Mouse (Mus musculus) embryo, embryonic 9.5 days (tissue): ENCODE data around the gene Rbfox1.

Experiments used
- DNase-seq: peaks from one replicate; pipeline ENCODE4 v3.0.0-alpha.2; 2017; ENCODE audit errors: extremely low spot score

The Rbfox1 gene

DNA sequence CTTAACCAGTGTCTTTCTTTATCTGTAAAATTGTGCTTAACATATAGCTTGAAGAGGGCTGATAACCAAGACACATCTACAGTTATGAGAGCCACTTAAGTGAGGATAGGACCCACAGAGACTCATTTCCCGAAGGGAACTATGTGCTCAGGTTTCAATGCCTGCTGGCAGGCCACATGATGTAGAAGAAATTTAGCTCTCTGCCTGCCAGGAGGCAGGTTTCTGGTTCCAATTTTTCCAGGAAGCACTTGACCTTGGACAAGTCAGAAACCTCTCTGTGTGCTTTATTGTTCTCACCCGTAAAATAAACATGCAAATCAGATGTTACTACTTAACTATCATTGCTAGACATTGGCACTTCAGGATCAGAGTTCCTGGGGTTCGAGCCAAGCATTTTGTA is 1033.5 kb downstream of the Rbfox1 start:
- no peak for DNase-seq

DNA sequence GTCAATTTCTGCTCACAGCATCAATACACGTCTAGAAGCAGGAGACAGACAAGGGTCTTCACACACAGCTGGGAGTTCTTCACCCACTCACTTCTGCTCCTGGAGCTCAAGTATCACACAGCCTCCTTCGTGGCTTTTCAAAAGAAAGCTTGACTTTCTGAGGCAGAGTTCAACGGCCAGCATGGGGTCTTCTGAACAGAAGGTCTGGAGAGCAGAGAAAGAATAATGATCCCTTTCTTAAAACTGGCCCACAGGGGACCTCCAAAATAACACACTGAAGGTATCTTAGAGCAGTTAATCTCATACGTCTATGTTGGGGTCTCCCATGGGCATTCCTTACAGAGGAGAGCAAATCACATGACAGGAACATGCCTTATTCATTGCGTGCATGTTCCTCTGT is 1034.5 kb downstream of the Rbfox1 start:
- no peak for DNase-seq

DNA sequence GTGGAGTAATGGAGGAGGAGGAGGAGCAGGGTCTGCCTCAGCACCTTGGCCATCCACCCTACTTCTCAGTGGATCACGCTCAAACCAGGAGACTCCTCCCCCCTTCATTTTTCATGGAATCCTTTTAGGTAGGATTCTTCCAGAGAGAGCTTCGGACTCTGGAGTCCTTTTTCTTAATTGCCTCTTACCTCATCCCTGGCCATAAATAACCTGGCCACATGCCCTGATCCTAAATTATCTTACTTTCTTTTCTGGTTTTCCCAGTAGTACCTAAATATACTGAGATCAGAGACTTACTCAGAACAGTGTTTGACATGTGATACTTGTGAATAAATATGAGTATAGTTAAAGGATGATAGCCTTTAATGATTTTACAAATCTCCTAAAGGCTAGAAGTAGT is 1042.5 kb downstream of the Rbfox1 start:
- DNase-seq: no peak

DNA sequence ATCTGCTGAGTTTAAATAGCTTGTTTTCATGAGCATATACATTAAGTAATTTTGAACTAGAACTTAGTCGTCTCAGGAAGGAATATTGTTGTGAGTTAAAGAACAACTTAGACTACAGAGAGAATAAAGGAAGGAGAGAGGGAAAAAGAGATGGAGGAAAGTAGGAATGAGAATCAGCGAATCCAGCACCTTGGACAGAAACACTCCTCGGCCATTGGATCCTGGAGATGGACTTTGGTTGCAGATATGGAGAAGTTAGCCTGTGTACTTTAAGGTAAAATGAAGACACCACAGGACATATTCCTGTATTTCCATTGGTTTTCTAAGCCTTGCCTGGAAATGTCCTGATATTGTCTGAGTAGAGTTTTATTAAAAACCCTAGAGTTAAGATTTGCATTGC is 1045.6 kb downstream of the Rbfox1 start:
- no peak for DNase-seq

DNA sequence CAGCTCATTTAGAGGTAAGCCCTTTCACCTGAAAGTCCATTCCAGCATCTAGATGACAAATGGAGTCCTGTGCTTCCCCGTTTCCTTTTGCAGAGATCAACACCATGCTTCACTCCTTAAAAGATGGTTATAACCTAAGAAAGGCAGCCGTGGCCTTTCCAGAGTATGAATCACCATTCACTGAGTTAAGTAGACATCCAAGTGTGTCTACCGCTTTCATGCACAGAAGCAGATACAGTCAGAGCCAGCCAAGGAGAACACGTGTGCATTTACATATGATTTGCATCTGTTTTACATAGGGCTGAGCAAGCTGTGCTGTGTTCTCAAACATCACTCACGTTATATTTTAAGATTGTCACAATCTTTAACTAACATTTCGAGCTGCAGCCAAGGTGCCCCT is 1061.0 kb downstream of the Rbfox1 start:
- no peak for DNase-seq

DNA sequence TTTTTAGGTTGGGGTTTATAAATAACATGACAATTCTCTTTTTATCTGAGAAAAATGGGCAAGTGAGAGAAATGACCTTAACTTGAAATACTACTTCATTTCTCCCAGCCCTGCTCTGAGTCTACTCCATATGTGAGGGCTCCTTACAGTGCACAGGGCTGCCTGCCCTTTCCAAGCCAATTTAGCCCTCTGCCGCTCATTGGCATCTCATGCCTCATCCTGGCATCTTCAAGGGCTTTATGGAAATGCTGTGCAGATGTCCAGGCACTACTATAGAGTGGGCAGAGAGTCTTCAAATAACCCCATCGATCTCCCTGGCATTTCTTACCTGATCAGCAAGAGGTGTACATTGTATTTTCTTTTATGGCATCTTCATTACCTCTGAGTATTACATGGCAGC is 1064.5 kb downstream of the Rbfox1 start:
- DNase-seq: no peak

DNA sequence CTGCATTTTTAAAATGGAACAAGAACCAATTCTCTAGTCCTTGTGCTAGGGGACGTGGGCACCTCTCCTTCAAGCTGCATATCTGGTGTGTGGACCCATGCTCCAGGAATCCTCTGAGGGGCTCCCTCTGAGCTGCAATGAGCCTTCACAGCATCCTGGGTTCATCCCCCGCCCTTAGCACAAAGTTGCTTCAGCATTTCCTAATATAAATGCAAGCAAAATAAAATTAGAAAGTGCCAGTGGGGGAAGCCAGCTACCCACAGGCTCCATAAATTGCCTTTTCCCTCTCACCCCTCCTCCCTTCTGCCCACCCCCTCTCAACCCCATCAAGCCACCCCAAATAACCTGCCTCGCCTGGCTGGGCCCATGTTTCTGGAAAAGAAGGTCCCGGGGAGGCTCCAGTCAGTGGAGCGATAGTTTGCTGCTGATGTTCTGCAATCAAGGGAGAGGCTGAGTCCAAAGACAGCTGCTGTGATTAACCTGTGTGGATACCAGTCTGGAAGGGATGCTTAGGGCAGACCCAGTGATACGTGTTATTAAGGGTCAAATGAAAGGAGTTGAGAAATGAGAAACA is 1070.0 kb downstream of the Rbfox1 start:
- no peak for DNase-seq

DNA sequence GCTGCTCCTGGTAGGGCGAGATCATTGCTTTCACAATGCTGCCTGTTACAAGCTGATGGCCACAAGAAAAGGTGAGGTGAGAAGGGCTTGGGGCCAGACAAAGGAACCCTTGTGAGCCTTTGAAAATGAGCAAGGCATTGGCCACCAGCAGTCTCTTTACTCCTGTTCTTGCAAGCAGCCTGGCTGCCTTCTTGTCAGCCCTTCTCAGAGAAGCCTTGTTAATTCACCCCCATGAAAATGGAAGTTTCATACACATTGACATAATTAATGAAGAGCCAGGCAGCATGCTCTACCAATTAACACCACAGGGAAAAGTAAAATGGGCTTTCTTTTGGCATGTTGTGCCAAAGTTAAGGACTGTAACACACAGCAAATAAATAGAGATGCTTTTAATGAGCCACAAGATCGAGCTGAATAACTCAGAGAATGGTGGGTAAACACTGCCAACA is 1076.8 kb downstream of the Rbfox1 start:
- no peak for DNase-seq

DNA sequence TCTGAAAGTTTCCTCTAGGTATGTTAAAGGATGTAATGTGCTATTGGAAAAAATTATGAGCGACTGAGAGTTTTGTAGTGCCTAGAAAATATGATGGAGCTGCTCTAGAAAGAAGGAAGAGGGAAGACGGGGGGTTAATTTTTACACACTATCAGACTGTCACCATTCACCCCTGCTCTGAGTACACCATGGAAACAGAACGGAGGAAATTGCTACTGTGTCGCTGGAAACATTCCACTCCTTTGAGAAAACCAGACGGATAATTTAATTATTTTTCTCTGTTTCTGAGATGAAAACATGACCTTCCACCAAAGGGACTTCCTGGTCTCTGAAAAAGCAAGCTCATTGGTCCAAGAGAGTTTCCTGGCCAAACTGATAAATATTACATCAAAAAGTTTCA is 1077.4 kb downstream of the Rbfox1 start:
- DNase-seq: no peak

DNA sequence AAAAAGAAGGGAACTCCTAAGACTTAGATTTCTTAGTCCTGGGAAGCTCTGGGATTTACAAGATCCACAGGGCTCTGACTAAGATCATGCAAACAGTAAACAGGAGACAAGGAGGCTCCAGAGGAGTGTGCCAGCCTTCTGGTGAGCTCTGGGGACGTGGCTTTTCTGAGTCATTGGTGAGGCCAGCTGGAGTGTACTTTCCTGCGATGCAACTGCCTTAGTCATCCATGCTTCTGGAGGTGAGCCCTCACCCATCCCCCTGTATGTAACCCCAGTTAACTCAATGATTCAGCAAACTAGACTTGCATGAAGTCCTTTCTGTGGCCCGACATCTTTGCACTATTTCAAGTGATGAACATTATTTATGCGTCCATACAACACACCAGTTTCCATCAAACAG is 1078.4 kb downstream of the Rbfox1 start:
- DNase-seq: no peak

DNA sequence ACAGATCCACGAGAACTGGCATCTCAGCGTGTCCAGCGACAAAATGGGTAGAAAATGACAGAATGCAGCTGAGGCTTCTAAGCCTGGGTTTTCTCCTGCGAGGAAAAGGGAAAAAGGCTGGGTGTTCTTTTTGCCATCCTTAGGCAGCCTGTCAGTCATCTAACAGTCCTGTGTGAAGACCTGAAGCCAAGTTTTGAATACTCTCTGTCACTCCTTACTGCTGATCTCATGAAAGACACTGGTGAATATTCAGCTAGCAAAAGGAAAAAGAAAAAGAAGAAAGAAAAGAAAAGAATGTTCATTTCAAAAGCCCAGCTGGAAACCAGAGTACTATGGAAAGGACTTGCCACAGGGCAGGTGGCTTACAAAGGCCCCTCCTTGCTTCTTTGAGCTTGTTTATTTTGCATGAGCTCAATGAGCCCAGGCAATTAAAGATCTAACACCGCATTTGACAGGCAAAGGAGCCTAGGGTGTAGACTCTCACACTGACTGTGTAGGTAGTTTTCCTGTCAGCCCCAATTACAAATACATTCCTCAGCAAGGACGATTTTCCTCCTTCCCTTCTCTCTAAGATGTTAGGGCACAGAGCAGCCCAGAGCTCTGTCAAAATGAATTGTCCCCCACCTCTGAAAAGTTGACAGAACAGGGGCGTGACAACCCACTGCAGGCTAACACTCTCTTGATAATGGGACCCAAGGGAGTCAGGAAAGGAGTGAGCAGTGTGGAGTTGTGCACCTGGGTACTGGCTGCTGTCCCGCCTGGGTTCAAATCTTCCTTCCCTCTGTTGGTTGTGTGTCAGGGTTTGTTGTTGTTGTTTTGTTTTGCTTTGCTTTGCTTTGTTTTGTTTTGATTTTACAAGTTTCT is 1079.8 kb downstream of the Rbfox1 start:
- DNase-seq: peak; percentile 1

DNA sequence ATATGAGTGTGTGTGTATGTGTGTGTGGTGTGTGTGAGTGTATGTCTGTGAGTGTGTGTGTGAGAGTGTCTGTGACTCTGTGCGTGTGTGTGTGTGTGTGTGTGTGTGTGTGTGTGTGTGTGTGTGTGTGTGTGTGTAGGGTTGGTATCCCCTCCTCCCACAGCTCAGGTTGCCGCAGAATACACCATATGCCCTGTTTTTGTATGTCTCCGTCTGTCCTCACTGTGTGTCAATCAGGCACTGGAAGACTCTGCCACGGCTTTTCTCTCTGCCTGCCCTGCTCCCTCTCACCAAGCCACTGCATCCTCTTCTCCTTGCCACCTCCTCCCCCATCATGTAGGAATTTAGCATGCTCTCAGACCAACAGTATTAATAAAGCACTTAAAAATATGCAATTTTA is 1084.8 kb downstream of the Rbfox1 start:
- DNase-seq: no peak

DNA sequence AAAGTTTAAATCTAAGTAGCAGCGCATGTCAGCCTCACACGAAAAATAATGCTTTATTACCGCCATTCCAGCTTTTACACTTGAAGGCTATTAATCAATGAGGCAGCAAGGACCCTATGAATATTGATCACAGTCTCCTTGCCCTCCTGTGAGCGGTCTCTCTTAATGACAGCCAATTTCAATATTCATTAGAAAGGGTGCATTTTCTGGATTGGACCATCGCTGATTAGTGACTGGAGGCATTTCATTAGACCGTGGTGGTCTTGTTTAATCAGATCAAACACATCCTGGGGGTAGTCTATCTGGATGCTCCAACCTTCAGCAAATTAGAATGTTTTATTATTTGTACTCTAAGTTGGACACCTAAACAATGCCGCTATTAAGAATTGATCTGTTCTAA is 1091.2 kb downstream of the Rbfox1 start:
- no peak for DNase-seq

DNA sequence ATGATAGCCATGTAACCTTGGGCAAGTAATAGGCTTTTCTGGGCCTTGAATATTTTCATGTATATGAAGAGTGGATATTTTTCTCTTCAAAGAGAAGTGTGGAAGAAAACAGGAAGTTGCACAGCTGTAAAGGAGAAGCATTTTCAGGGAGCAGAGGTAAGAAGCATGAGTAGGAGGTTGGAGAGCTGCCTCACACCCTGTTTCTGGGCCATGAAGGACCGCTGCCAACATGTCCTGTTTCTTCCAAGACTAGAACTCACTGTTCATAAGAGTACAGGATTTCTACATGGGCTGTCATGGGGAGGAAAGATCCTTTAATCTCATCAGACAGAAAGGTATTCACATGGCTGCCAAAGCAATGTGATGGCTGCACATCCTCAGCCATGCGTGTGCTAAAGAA is 1098.8 kb downstream of the Rbfox1 start:
- no peak for DNase-seq

DNA sequence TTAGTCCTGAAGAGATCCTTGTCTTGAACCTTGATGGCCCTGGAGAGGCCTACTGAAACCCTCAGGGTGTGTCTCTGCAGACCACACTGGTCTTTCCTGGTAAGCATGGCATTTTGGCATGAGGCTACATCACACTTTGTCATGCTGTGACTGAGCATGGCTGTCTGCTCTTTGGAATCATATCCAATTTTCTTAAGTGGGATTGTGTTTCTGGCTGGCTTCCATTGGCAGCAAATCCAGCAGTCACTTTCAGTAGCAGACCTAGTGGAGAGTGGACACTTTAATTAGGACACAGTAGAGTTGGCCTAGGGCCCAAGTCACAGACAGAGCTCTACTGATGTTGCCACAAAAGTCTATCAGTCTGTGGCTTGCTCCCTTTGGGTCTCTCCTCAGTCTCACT is 1100.9 kb downstream of the Rbfox1 start:
- no peak for DNase-seq

DNA sequence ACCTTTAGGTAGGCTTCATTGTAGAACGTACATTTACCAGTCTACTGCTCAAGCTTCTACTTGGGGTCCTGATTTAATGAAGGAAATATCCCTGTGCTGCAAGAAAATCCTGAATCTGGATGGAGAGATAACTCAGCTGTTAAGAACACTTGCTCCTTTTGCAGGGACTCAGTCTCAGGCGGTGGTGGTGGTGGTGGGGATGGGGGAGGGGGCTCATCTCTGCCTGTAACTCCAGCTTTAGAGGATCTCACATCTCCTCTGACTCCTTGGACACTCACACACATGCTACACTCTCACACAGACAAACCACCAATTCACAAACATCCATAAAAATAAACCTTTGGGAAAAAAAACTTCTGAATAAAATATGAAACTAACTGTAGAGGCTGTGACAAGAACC is 1101.3 kb downstream of the Rbfox1 start:
- DNase-seq: no peak

DNA sequence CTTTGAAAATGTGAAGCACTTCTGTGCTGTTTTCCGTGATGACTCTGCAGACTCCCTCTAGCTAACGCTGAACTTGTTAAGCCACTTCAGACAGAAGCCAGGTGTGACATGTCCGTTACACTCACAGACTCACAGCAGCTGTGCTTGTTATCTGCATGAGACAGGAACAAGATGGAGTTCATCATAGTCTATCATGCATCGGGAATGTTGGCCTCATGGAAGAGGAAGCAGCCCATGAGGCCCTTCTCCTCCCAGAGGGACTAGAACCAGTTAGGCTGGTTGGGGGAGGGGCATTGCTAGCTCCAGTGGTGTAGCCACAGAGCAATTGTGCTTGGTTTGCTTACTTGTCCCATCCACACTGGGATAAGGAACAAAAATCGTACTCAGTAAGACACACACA is 1107.1 kb downstream of the Rbfox1 start:
- no peak for DNase-seq

DNA sequence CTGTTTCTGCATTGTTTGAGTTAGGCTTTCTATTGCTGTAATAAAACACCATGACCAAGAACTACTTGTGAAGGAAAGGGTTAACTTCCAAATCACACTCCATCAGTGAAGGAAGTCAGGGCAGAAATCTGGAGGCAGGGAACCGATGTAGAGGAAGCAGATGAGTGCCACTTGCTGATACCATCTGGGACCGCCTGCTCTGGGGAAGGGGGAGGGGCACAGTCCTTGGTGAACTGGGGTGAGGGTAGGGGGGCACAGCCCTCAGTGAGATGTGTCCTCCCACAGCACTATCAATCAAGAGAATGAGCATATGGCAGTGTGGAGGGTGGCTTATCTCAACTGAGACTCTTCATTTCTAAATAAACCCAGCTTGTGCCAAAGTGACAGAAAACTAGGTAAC is 1108.0 kb downstream of the Rbfox1 start:
- no peak for DNase-seq

DNA sequence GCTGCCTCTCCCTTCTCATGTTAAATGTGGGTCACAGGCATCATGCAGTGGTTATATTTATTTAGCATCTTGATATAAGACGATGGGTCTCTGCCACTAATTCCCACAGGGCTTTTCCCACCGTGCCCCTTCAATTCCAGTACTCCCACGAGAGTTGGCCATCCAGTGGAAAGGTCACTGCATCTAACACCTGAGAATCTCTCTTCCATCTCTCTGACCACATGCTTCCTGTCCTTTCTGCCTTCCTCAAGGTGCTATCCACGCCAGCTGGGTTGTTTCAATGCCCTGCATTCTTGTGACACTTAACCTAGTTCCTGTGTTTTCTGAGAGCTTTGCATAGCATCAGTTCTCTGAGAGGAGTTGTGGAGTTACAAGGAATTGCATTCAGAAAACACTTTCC is 1112.0 kb downstream of the Rbfox1 start:
- no peak for DNase-seq

DNA sequence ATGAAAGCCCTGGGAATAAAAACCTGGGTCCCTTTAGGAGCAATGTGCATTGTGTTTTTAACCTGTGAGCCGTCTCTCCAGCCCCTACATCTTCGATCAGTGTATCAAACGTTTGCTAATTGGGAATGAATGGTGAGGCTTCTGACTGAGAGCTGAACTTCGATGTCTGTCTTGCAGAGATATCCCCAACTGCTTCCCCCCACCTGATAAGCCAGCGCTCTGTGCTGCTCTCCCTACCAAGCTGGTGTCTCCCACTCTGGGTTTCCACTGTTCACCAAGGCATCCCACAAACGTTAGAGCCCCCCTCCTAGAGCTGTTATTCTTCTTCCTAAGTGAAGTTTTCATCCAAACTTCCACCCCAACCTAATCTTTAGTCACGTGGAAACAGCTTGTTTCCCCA is 1112.7 kb downstream of the Rbfox1 start:
- DNase-seq: no peak

DNA sequence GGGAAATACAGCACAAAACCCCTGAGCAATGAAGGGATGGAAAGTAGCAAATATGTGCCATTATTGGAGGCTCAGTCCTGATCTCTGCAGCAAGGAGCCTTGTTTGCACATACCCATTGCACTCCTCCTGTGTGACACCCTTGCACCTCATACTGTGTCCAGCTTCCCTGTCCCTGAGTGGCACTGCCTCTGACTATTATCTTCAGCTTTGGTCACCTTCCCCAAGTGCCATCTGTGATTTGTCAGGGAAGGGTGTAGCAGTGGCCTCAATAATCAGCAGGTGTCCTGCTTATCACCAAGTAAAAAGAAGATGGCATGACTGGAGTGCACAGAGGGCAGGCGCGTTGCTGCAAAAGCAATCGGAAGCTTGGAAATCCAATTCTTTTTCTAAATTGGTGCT is 1119.4 kb downstream of the Rbfox1 start:
- DNase-seq: no peak

DNA sequence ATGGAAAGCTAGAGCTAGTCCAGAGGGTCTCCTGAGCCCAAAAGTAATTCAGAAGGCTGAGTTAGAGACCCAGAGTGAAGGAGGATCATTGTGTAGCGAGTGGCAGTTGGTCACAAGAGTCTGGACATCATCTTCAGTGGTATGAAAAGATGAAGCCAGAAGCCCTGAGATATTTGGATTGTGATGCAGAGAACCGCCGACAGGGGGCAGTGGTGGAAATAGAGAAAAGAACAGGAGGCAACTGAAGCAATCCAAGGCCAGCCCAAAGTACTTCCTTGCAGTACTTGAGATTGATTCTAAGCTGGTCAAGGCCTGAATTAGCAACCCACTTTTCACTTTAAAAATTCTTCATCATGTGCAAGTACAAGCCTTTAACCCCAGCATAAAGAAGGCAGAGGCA is 1120.3 kb downstream of the Rbfox1 start:
- DNase-seq: peak; percentile 44

DNA sequence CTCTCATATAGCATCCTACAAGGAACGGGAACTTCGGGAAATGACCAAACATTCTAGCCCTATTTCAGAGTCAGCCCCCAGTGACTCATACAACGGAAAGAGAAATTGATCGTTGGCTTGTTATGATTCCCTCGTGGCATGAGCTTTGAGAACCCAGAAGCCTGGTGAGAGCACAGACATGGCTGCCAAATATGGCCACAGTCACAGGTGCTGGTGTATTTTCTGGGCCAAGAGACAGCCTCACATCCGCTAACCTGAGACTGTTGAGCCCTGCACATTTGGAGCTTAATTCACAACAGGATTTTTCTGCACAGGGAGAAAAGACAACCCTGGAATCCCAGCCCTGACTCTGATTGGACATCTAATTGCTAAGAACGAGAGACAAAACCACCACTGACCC is 1132.2 kb downstream of the Rbfox1 start:
- DNase-seq: no peak

DNA sequence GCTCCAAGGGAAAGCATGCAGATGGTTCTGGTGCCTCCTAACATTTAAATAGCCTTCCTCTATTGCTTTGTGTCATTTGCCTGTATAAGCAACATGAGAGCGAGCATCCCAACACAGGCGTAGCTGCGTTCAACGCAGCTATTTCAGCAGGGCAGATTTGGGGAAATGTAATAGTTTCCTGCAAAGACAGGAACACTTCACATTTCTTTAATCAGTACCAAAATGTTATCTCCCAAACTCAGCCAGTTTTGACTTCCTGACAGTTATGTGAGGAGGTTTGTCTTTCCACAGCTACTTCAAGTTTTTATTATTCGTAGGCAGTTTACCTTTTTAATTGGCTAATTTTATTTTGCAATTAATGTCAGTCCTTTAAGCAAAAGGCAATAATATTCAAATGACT is 1149.1 kb downstream of the Rbfox1 start:
- DNase-seq: no peak
